Mouse (Mus musculus) heart, adult 2 months (tissue): Measurements from ENCODE around the gene Tnks2. TPM values are rescaled to one million over a fixed set of nuclear protein-coding genes. Genes with fewer than 3 reads are reported as not detected.

ENCODE experiments used
- DNase-seq, 2 experiments: peaks; one replicate each; pipeline ENCODE4 v3.0.0; 2021
- H3K27ac ChIP-seq: fragments of 200-600 bp; 2 replicates; pipeline ENCODE4 v1.8.1; 2022
- H3K27me3 ChIP-seq: fragments of 200-500 bp; 2 replicates; pipeline ENCODE4 v1.6.1; 2012; ENCODE audit warnings: mild to moderate bottlenecking, low read length, inconsistent platforms, mixed read lengths; ENCODE audit not compliant: control insufficient read depth, insufficient read depth
- H3K36me3 ChIP-seq: fragments of 200-500 bp; 2 replicates; pipeline ENCODE4 v1.6.1; 2012; ENCODE audit warnings: low read length, inconsistent platforms; ENCODE audit not compliant: control insufficient read depth, insufficient read depth
- H3K4me1 ChIP-seq: fragments of 200-500 bp; 2 replicates; pipeline ENCODE4 v1.6.1; 2011; ENCODE audit warnings: low read length; ENCODE audit not compliant: control insufficient read depth, insufficient read depth
- H3K4me3 ChIP-seq: fragments of 200-600 bp; 2 replicates; pipeline ENCODE4 v1.8.1; 2022
- H3K79me2 ChIP-seq: fragments of 200-500 bp; replicated peaks from 2 replicates; pipeline ENCODE4 v1.6.1; 2012; ENCODE audit warnings: mild to moderate bottlenecking, inconsistent platforms, low read length, moderate library complexity, mixed read lengths; ENCODE audit not compliant: control insufficient read depth, insufficient read depth
- H3K9ac ChIP-seq: fragments of 200-500 bp; 2 replicates; pipeline ENCODE4 v1.6.1; 2012; ENCODE audit warnings: low read depth, mild to moderate bottlenecking, control low read depth, inconsistent platforms, low read length, mixed read lengths
- CTCF ChIP-seq: fragments of 200-600 bp; IDR thresholded peaks from 2 replicates; pipeline ENCODE4 v1.8.1; 2022; ENCODE audit warnings: antibody characterized with exemption, mild to moderate bottlenecking, moderate library complexity
- EP300 ChIP-seq: fragments of 200-500 bp; IDR thresholded peaks from 2 replicates; pipeline ENCODE4 v1.6.1; 2011; ENCODE audit warnings: low read depth, low read length, control low read depth; ENCODE audit not compliant: insufficient read depth
- POLR2A ChIP-seq: fragments of 200-500 bp; IDR thresholded peaks from 2 replicates; pipeline ENCODE4 v1.6.1; 2011; ENCODE audit warnings: mild to moderate bottlenecking, low read depth, low read length, control low read depth; ENCODE audit not compliant: insufficient read depth
- WGBS: fragments of 180-500 bp; shearing (Covaris S2); methylation state at CpG from one replicate; pipeline ENCODE4 v1.1.7; 2018; 5-methylcytosine and 5-hydroxymethylcytosine counted together
- intact Hi-C: fragments of 180-260 bp; cut with DNase I; formaldehyde crosslinking; loops from one replicate; pipeline ENCODE4 v1.15.1; 2025
- polyA plus RNA-seq: library from polyadenylated mRNA; depleted of rRNA; stranded (reverse); fragments of >200 nt; gene quantifications from 2 replicates; pipeline ENCODE4 v1.2.3, GENCODE M21; 2012
- total RNA-seq, 2 experiments: library from RNA; stranded (reverse); gene quantifications; 2 replicates each; pipeline ENCODE4 v1.2.3; 2021

The Tnks2 gene
- total and polyA plus RNA-seq, 3 experiments: 18.6 to 72.8 (median 69.4) TPM

- Histone ChIP-seq H3K4me3 (peak overlapping the region; percentile 91), H3K9ac (peak overlapping the region; percentile 81), H3K27ac (peak overlapping the region; percentile 99), H3K79me2 (peaks cover 9% of the 10 kb centered on the region), H3K4me1 (peaks cover 12% of the 10 kb centered on the region), H3K27me3 (no peaks in the 10 kb centered on the region), H3K36me3 (peaks cover 9% of the 10 kb centered on the region)
- TF ChIP-seq EP300 (no peak), POLR2A (no peak), CTCF (no peak)
- peak; percentile 42 to 55 for DNase-seq
- intact Hi-C loops: no loop called here
- 11% methylated on average over 19 of the region's 19 CpGs for WGBS
Measured at GRCm38 (mm10) chr19:36832951-36833787, 863 bp upstream of the Tnks2 start.

- intact Hi-C loops: loop anchor here (1.0 to 5.0 kb wide), 2 partner anchors 16 to 93 kb away; partner anchors contain the start of gene Btaf1
- H3K36me3 ChIP-seq: peaks cover 21% of the 10 kb centered on the region
- H3K9ac ChIP-seq: peak overlapping the region; percentile 99
- peak overlapping the region; percentile 99 for H3K27ac ChIP-seq
- peak overlapping the region; percentile 91 for H3K4me3 ChIP-seq
- peaks cover 11% of the 10 kb centered on the region for H3K79me2 ChIP-seq
- H3K27me3 ChIP-seq: no peaks in the 10 kb centered on the region
- WGBS: under 1% methylated on average over 62 of the region's 62 CpGs
- peaks cover 12% of the 10 kb centered on the region for H3K4me1 ChIP-seq
- TF ChIP-seq POLR2A: no peak
- TF ChIP-seq CTCF: no peak
- TF ChIP-seq EP300: no peak
- DNase-seq: peak; percentile 68 to 69
Measured at GRCm38 (mm10) chr19:36834532-36835431, 750 bp downstream of the Tnks2 start.

GRCm38 (mm10) chr19:36836035-36836434 lies 2.0 kb downstream of the Tnks2 start:
- DNase-seq: no peak

GRCm38 (mm10) chr19:36840301-36840700 lies 6.3 kb downstream of the Tnks2 start:
- Histone ChIP-seq H3K9ac (no peak overlapping the region), H3K4me3 (no peak overlapping the region), H3K27me3 (no peaks in the 10 kb centered on the region), H3K4me1 (peaks cover 10% of the 10 kb centered on the region), H3K79me2 (peaks cover 15% of the 10 kb centered on the region), H3K27ac (no peak overlapping the region), H3K36me3 (peaks cover 28% of the 10 kb centered on the region)
- intact Hi-C loops: no loop called here
- 87% methylated on average over 3 of the region's 3 CpGs for WGBS
- no peak for TF ChIP-seq EP300
- no peak for TF ChIP-seq CTCF
- no peak for TF ChIP-seq POLR2A
- no peak for DNase-seq

More at GRCm38 (mm10) chr19:36836035-36836434, 2.0 kb downstream of the Tnks2 start:
- Histone ChIP-seq H3K79me2 (peaks cover 15% of the 10 kb centered on the region), H3K4me1 (peaks cover 12% of the 10 kb centered on the region), H3K9ac (no peak overlapping the region), H3K4me3 (peak overlapping the region; percentile 91), H3K36me3 (peaks cover 24% of the 10 kb centered on the region), H3K27ac (peak overlapping the region; percentile 15; the same call in 1 of the 2 replicates), H3K27me3 (no peaks in the 10 kb centered on the region)
- WGBS: 18% methylated on average over 4 of the region's 4 CpGs
- TF ChIP-seq POLR2A (no peak), EP300 (no peak), CTCF (no peak)
- intact Hi-C loops: loop anchor here (5.0 kb wide), 1 partner anchor 91 kb away; the partner anchor contains the start of gene Btaf1

GRCm38 (mm10) chr19:36843866-36844265 lies 9.8 kb downstream of the Tnks2 start:
- no peak overlapping the region for H3K9ac ChIP-seq
- 96% methylated on average over 11 of the region's 11 CpGs for WGBS
- no peak overlapping the region for H3K4me3 ChIP-seq
- no peak overlapping the region for H3K27ac ChIP-seq
- H3K4me1 ChIP-seq: peaks cover 2% of the 10 kb centered on the region
- no peak for DNase-seq
- TF ChIP-seq POLR2A (no peak), CTCF (no peak), EP300 (no peak)
- H3K36me3 ChIP-seq: peaks cover 18% of the 10 kb centered on the region
- H3K79me2 ChIP-seq: peaks cover 10% of the 10 kb centered on the region
- no peaks in the 10 kb centered on the region for H3K27me3 ChIP-seq
- intact Hi-C loops: no loop called here

GRCm38 (mm10) chr19:36845924-36846323 lies 11.9 kb downstream of the Tnks2 start:
- Histone ChIP-seq H3K9ac (no peak overlapping the region), H3K27me3 (no peaks in the 10 kb centered on the region), H3K36me3 (peaks cover 9% of the 10 kb centered on the region), H3K27ac (no peak overlapping the region), H3K79me2 (peaks cover 6% of the 10 kb centered on the region; the same call in 1 of the 2 replicates), H3K4me3 (no peak overlapping the region), H3K4me1 (peaks cover 2% of the 10 kb centered on the region; the same call in 1 of the 2 replicates)
- TF ChIP-seq EP300: no peak
- WGBS: 66% methylated on average over 5 of the region's 5 CpGs
- DNase-seq: no peak
- intact Hi-C loops: no loop called here
